Mouse (Mus musculus) CH12.LX (cell line): ENCODE measurements around the gene Rasgef1c.

ENCODE experiments used
- CTCF ChIP-seq, 2 experiments: IDR thresholded peaks in 1 of 2; conservative IDR thresholded peaks in 1 of 2; 2 replicates each; pipeline ENCODE4 v1.5.1; 2011 to 2012; ENCODE audit warnings: low read depth in 2 of 2, low read length in 2 of 2, improper control_type of control experiment in 1 of 2, inconsistent platforms in 1 of 2, mild to moderate bottlenecking in 1 of 2, moderate library complexity in 1 of 2
- EP300 ChIP-seq: IDR thresholded peaks from 2 replicates; pipeline ENCODE4 v1.6.1; 2011; ENCODE audit warnings: low read length, improper control_type of control experiment
- ETS1 ChIP-seq: conservative IDR thresholded peaks from 2 replicates; pipeline ENCODE4 v1.6.1; 2012; ENCODE audit warnings: low read depth, mild to moderate bottlenecking, inconsistent platforms, low read length, improper control_type of control experiment, moderate library complexity
- MAFK ChIP-seq: IDR thresholded peaks from 2 replicates; pipeline ENCODE4 v1.6.1; 2011; ENCODE audit warnings: low read length, improper control_type of control experiment; ENCODE audit not compliant: insufficient replicate concordance
- MAX ChIP-seq: IDR thresholded peaks from 2 replicates; pipeline ENCODE4 v1.6.1; 2011; ENCODE audit warnings: low read length, improper control_type of control experiment
- MXI1 ChIP-seq: IDR thresholded peaks from 2 replicates; pipeline ENCODE4 v1.6.1; 2011; ENCODE audit warnings: mild to moderate bottlenecking, low read depth, low read length, improper control_type of control experiment
- NRF1 ChIP-seq: IDR thresholded peaks from 2 replicates; pipeline ENCODE4 v1.6.1; 2014; ENCODE audit warnings: low read depth, mild to moderate bottlenecking, inconsistent platforms, low read length, improper control_type of control experiment, moderate library complexity
- POLR2A ChIP-seq: IDR thresholded peaks from 2 replicates; pipeline ENCODE4 v1.6.1; 2011; ENCODE audit warnings: low read depth, mild to moderate bottlenecking, improper control_type of control experiment, low read length
- POLR2AphosphoS2 ChIP-seq: IDR thresholded peaks from 2 replicates; pipeline ENCODE4 v1.6.1; 2011; ENCODE audit warnings: low read depth, low read length, improper control_type of control experiment
- RAD21 ChIP-seq: IDR thresholded peaks from 2 replicates; pipeline ENCODE4 v1.6.1; 2011; ENCODE audit warnings: low read depth, mild to moderate bottlenecking, low read length, improper control_type of control experiment, moderate library complexity
- SMC3 ChIP-seq: IDR thresholded peaks from 2 replicates; pipeline ENCODE4 v1.6.1; 2011; ENCODE audit warnings: low read depth, low read length, improper control_type of control experiment

GRCm38 (mm10) chr11:49949839-49950238, 48.2 kb downstream of the Rasgef1c start:
- TF ChIP-seq NRF1: no peak
- TF ChIP-seq CTCF (conservative IDR thresholded peaks at IDR 0.05 in 1 of 2, IDR thresholded peaks at IDR 0.05 in 1 of 2; ENCODE audit: low read depth in 2 of 2, low read length in 2 of 2): no peak
- TF ChIP-seq MAFK: no peak
- no peak for TF ChIP-seq RAD21
- TF ChIP-seq SMC3: no peak
- TF ChIP-seq POLR2A: no peak
- no peak for TF ChIP-seq EP300
- TF ChIP-seq ETS1: no peak
- no peak for TF ChIP-seq POLR2AphosphoS2
- TF ChIP-seq MXI1: no peak
- no peak for TF ChIP-seq MAX
